Mouse (Mus musculus) spleen, adult 2 months (tissue): ENCODE data around the gene Fancc. TPM values are rescaled to one million over a fixed set of nuclear protein-coding genes. Genes with fewer than 3 reads are reported as not detected.

Experiments
- DNase-seq, 2 experiments: peaks; one replicate each; pipeline versions ENCODE4 v3.0.0 to v3.0.0-alpha.2; 2012 to 2021; ENCODE audit warnings: low spot score in 2 of 2, low read depth in 1 of 2
- H3K27ac ChIP-seq: fragments of 200-500 bp; 2 replicates; pipeline ENCODE4 v1.5.1; 2012; ENCODE audit warnings: low read length, inconsistent platforms; ENCODE audit not compliant: insufficient read depth
- H3K27me3 ChIP-seq: fragments of 200-500 bp; 2 replicates; pipeline ENCODE4 v1.6.1; 2012; ENCODE audit warnings: mild to moderate bottlenecking, moderate library complexity, low read length, inconsistent platforms; ENCODE audit not compliant: control insufficient read depth, insufficient read depth
- H3K36me3 ChIP-seq: fragments of 200-500 bp; 2 replicates; pipeline ENCODE4 v1.6.1; 2012; ENCODE audit warnings: mild to moderate bottlenecking, low read length, inconsistent platforms; ENCODE audit not compliant: control insufficient read depth, insufficient read depth
- H3K4me1 ChIP-seq: fragments of 200-500 bp; 2 replicates; pipeline ENCODE4 v1.6.1; 2011; ENCODE audit warnings: inconsistent platforms; ENCODE audit not compliant: control insufficient read depth, insufficient read depth, insufficient read length
- H3K4me3 ChIP-seq: fragments of 200-500 bp; 2 replicates; pipeline ENCODE4 v1.5.1; 2011; ENCODE audit warnings: mild to moderate bottlenecking, inconsistent platforms; ENCODE audit not compliant: insufficient read depth, insufficient read length; ENCODE audit errors: extremely low read depth
- CTCF ChIP-seq: fragments of 200-500 bp; IDR thresholded peaks from 2 replicates; pipeline ENCODE4 v1.5.1; 2011; ENCODE audit warnings: mild to moderate bottlenecking, inconsistent platforms; ENCODE audit not compliant: insufficient read depth, insufficient read length, insufficient replicate concordance; ENCODE audit errors: extremely low read depth
- POLR2A ChIP-seq: fragments of 200-500 bp; IDR thresholded peaks from 2 replicates; pipeline ENCODE4 v1.6.1; 2011; ENCODE audit warnings: low read depth, low read length, inconsistent platforms
- WGBS: fragments of 180-500 bp; shearing (Covaris S2); methylation state at CpG from one replicate; pipeline ENCODE4 v1.1.7; 2018; 5-methylcytosine and 5-hydroxymethylcytosine counted together
- polyA plus RNA-seq: library from polyadenylated mRNA; depleted of rRNA; stranded (reverse); fragments of >200 nt; gene quantifications from 2 replicates; pipeline ENCODE4 v1.2.3, GENCODE M21; 2012

Gene Fancc
- polyA plus RNA-seq, 1 experiment, result 5.1 TPM

DNA sequence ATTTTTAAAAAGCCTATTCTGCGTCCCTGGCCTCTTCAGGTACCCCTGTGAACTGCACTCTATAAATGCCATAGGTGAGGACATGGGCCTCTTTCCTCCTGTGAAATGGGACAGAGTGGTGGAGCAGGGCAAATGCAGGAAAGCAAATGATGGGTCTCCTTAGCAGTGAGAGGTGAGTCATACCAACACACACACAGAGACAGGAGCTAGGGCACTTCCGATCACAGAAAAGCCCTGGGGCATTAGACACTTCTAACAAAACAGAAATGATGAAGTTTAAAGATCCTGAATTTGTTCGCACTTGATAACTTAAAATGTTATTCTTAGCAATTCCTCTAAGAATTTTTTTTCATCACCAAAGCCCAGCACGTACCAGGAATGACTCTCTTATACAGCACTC lies 157.1 kb downstream of the Fancc start:
- peaks cover 3% of the 10 kb centered on the region; the same call in 1 of the 2 replicates for H3K36me3 ChIP-seq
- no peaks in the 10 kb centered on the region for H3K27me3 ChIP-seq
- DNase-seq, result no peak
- no peak overlapping the region for H3K27ac ChIP-seq
- TF ChIP-seq CTCF (no peak), POLR2A (no peak)
- no peaks in the 10 kb centered on the region for H3K4me1 ChIP-seq
- 96% methylated on average over 4 of the region's 4 CpGs for WGBS
- H3K4me3 ChIP-seq, result no peak overlapping the region

DNA sequence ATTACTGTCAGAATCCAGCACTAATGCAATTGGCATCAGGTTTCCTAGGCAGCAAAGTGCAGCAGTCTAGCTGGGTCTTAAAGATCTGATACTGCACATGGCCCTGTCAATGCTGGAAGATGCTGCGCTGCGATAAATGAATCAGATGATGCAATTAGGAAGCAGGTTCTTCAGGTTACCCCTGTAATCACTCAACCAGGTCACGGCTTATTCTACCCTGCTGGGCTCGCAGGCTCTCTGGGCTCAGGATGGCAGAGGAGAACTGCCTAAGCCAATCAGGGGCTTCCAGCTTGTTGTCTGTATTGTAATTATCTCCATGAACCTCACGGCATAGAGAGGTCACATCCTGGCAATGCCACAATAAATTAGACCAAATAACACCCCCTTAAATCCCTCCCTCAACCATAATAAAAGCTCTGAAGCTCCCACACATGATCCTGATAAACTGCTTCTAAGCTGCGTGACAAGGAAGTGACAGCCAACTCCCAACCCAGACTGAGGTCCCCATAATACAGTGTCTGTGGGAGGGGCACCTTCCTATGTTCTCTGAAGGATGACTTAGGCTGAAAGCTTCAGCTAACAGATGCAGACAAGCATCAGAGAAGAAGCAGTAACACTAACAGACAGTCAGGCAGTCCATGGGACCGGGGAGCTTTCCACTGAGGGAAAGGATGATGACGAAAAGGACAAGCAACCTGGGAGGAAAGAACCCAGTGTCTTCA lies 159.7 kb downstream of the Fancc start:
- no peaks in the 10 kb centered on the region for H3K4me1 ChIP-seq
- H3K4me3 ChIP-seq, result no peak overlapping the region
- no peak overlapping the region for H3K27ac ChIP-seq
- peaks cover 3% of the 10 kb centered on the region; the same call in 1 of the 2 replicates for H3K36me3 ChIP-seq
- WGBS, result 85% methylated on average over 8 of the region's 8 CpGs
- TF ChIP-seq POLR2A (no peak), CTCF (no peak)
- no peak for DNase-seq
- H3K27me3 ChIP-seq, result no peaks in the 10 kb centered on the region

DNA sequence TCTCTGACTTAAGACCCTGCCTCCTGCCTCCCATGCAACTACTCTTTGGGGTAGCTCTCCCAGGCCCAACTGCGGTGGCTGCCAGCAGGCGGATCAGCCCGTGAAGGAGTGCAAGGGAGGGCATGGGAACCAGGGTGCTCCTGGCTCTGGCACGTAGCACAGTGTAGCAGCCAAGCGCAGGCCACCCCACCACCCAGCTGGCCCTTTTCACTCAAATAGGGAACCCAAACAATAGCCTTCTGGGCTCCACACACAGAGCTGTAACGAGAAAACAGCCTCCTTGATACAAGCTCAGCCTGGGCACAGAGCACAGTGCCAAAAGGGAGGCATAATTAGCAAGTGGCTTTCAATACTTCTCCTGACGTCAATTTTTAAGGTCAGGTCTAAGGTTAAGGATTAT lies 160.7 kb downstream of the Fancc start:
- no peak overlapping the region for H3K4me3 ChIP-seq

DNA sequence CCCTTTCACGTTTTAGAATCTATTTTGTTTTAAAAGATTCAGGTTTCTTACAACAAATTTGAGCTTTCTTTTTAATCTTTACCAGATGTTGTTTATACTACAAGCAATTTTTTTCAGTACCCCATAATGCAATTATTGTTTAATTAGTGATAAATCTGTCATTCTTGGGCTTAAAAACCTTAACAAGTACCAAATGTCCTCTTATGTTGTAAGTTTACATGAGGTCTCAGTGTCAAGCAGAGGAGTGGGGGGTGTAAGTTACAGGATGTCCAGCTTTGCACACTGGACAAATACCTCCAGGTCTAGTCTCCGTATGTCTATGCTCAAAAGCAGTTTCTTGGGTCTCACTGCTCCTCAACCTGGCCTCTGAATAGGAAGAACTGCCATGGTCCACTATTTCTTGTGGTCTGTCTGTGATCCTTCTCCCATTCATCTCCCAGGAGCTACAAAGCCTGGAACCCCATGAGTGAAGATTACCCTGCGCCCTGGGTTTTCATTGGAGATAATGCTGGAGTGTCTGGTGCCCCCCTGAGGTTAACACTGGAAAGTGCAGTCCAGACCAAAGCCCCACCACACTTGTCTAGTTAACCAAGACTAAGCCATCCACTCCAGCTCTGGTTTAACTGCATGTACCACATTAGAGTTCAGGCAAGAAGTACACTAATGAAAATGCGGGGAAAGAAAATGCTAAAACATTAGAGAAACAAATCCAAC lies 161.5 kb downstream of the Fancc start:
- WGBS, result 84% methylated on average over 4 of the region's 4 CpGs
- Histone ChIP-seq H3K27me3 (no peaks in the 10 kb centered on the region), H3K4me1 (no peaks in the 10 kb centered on the region), H3K27ac (no peak overlapping the region), H3K36me3 (peaks cover 3% of the 10 kb centered on the region; the same call in 1 of the 2 replicates), H3K4me3 (no peak overlapping the region)
- TF ChIP-seq POLR2A (no peak), CTCF (peak; percentile 31; the same call in 1 of the 2 replicates)
- DNase-seq, result no peak

More for the DNA sequence above, 160.7 kb downstream of the Fancc start:
- WGBS, result 90% methylated on average over 7 of the region's 7 CpGs
- Histone ChIP-seq H3K27ac (no peak overlapping the region), H3K4me1 (no peaks in the 10 kb centered on the region), H3K27me3 (no peaks in the 10 kb centered on the region), H3K36me3 (peaks cover 3% of the 10 kb centered on the region; the same call in 1 of the 2 replicates)
- no peak for DNase-seq
- TF ChIP-seq POLR2A (no peak), CTCF (no peak)

DNA sequence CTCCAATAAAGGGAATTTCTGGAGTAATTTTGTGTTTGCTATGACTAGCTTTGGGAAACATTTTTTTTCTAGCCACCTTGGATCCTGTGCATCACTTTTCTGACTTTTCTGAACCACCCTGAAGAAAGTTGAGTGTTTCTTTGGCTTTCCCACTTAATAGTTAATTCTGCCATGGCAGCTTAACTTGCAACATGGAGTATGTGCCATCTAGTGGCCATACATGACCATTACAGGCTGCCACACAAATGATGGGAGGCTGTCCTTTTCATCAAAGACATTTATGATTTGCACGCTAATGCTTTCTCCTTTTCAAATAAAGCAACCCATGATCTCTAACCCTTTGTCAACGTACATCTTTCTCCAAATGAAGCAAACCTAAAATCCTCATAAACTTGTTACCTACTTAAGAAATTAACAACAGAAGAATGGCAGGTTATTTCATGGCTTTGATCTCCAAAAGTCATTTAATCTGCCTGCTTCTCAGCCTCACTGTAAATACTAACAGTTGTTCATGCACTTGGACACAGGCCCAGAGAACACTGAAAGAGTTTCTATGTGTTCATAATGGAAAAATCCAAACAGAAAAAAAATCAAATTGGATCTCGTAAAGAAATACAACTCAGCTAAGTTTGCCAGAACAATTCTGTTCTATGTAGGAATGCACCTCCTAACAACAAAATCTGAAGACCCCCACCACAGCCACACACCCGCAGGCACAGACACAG lies 164.3 kb downstream of the Fancc start:
- Histone ChIP-seq H3K27me3 (no peaks in the 10 kb centered on the region), H3K27ac (no peak overlapping the region), H3K4me1 (no peaks in the 10 kb centered on the region), H3K4me3 (no peak overlapping the region), H3K36me3 (no peaks in the 10 kb centered on the region)
- WGBS, result 55% methylated on average over 4 of the region's 4 CpGs
- TF ChIP-seq CTCF (peak; percentile 57; the same call in 1 of the 2 replicates), POLR2A (no peak)
- DNase-seq, result peak; percentile 28 to 39

DNA sequence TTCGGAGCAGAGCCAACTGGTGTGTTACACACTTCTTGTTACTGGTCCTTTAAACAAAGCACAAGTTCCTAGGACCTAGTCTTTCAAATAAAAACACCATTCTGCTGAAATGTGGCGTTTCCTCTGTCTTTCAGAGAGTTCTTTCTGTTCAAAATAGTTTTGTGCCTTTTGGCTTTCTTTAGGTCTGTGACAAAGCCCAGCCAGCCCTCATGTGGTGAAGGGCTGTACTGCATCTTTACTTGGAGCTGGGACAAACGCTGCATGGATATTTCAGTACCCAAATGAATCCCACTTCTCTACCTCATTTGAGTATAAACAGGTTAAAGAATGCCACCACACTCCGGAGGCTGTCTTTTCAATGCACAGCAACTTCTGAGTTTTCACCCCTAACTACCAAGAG lies 165.7 kb downstream of the Fancc start:
- Histone ChIP-seq H3K27ac (no peak overlapping the region), H3K27me3 (no peaks in the 10 kb centered on the region), H3K4me1 (no peaks in the 10 kb centered on the region), H3K4me3 (no peak overlapping the region), H3K36me3 (no peaks in the 10 kb centered on the region)
- DNase-seq, result peak in 1 of 2 experiments; percentile 15
- 62% methylated on average over 4 of the region's 4 CpGs for WGBS
- no peak for TF ChIP-seq POLR2A
- peak; percentile 30; the same call in 1 of the 2 replicates for TF ChIP-seq CTCF
